Mouse (Mus musculus) hindbrain, embryonic 13.5 days (tissue): ENCODE data around the gene Ruvbl2. TPM values are rescaled to one million over a fixed set of nuclear protein-coding genes. Genes with fewer than 3 reads are reported as not detected.
"Not testable (repeated sequence)": the region's sequence is repeated elsewhere in the genome, so short reads cannot be mapped to it uniquely, and the experiment has no call there.

ENCODE experiments used
- ATAC-seq: fragments of 200-750 bp; cut with Nextera tagmentation; 2 replicates; pipeline ENCODE4 v1.8.0; 2017; ENCODE audit warnings: moderate TSS enrichment; ENCODE audit not compliant: low FRiP score
- H3K27ac ChIP-seq: fragments of 300-500 bp; sonication (generic); 2 replicates; pipeline ENCODE4 v1.5.1; 2015; ENCODE audit warnings: inconsistent platforms, mild to moderate bottlenecking, moderate library complexity
- H3K27me3 ChIP-seq: fragments of 300-500 bp; sonication (generic); 2 replicates; pipeline ENCODE4 v1.6.1; 2015; ENCODE audit warnings: mild to moderate bottlenecking, inconsistent platforms
- H3K36me3 ChIP-seq: fragments of 300-500 bp; sonication (generic); 2 replicates; pipeline ENCODE4 v1.6.1; 2015; ENCODE audit warnings: mild to moderate bottlenecking, inconsistent platforms
- H3K4me1 ChIP-seq: fragments of 300-500 bp; sonication (generic); replicated peaks from 2 replicates; pipeline ENCODE4 v1.6.1; 2015; ENCODE audit warnings: inconsistent platforms
- H3K4me2 ChIP-seq: fragments of 300-500 bp; sonication (generic); 2 replicates; pipeline ENCODE4 v1.6.1; 2015; ENCODE audit warnings: inconsistent platforms, mild to moderate bottlenecking, moderate library complexity
- H3K4me3 ChIP-seq: fragments of 300-500 bp; sonication (generic); 2 replicates; pipeline ENCODE4 v1.5.1; 2015; ENCODE audit warnings: mild to moderate bottlenecking, inconsistent platforms
- H3K9ac ChIP-seq: fragments of 300-500 bp; sonication (generic); 2 replicates; pipeline ENCODE4 v1.6.1; 2015; ENCODE audit warnings: mild to moderate bottlenecking, inconsistent platforms
- H3K9me3 ChIP-seq: fragments of 300-500 bp; sonication (generic); 2 replicates; pipeline ENCODE4 v1.6.1; 2016; ENCODE audit warnings: inconsistent platforms
- WGBS: fragments of 180-500 bp; shearing (Covaris S2); methylation state at CpG from one replicate; pipeline ENCODE4 v1.1.7; 2015; 5-methylcytosine and 5-hydroxymethylcytosine counted together
- polyA plus RNA-seq: library from polyadenylated mRNA; unstranded; fragments of >200 nt; fragmentation: Nextera tagmentation; extraction: Ambion mirVana; gene quantifications from 2 replicates; pipeline ENCODE4 v1.2.1, GENCODE M21; 2015

Gene Ruvbl2
- polyA plus RNA-seq, 1 experiment from 2014 or later: 110 TPM

GRCm38 (mm10) chr7:45467090-45467670 lies 29.3 kb upstream of the Ruvbl2 start:
- peak overlapping the region; percentile 78 for H3K4me3 ChIP-seq
- no peak overlapping the region for H3K27ac ChIP-seq
- no peaks in the 10 kb centered on the region for H3K9me3 ChIP-seq
- peaks cover 26% of the 10 kb centered on the region for H3K4me1 ChIP-seq
- H3K36me3 ChIP-seq: peaks cover 33% of the 10 kb centered on the region
- no peak; the same call in 1 of the 2 replicates for ATAC-seq
- 37% methylated on average over 7 of the region's 7 CpGs for WGBS
- H3K4me2 ChIP-seq: peak overlapping the region; percentile 96
- H3K27me3 ChIP-seq: no peaks in the 10 kb centered on the region
- peak overlapping the region; percentile 58; the same call in 1 of the 2 replicates for H3K9ac ChIP-seq

GRCm38 (mm10) chr7:45466283-45467089 lies 28.6 kb upstream of the Ruvbl2 start, which contains the start of gene Bax:
Bax (minus strand) TSS chr7:45466898.
- peak; percentile 79 for ATAC-seq
- peak within 1 kb of the TSS; percentile 98 for H3K9ac ChIP-seq
- peaks cover 31% of the 10 kb centered on the region for H3K4me1 ChIP-seq
- WGBS: under 1% methylated on average over 41 of the region's 58 CpGs
- peak within 1 kb of the TSS; percentile 85 for H3K27ac ChIP-seq
- H3K9me3 ChIP-seq: no peaks in the 10 kb centered on the region
- peak within 1 kb of the TSS; percentile 96 for H3K4me2 ChIP-seq
- peaks cover 33% of the 10 kb centered on the region for H3K36me3 ChIP-seq
- no peaks in the 10 kb centered on the region for H3K27me3 ChIP-seq
- H3K4me3 ChIP-seq: peak within 1 kb of the TSS; percentile 78

GRCm38 (mm10) chr7:45465549-45465948 lies 27.7 kb upstream of the Ruvbl2 start:
- Histone ChIP-seq H3K9ac (peak overlapping the region; percentile 98), H3K27me3 (no peaks in the 10 kb centered on the region), H3K4me2 (peak overlapping the region; percentile 96), H3K4me1 (peaks cover 39% of the 10 kb centered on the region), H3K27ac (no peak overlapping the region), H3K9me3 (no peaks in the 10 kb centered on the region), H3K4me3 (peak overlapping the region; percentile 78), H3K36me3 (peaks cover 33% of the 10 kb centered on the region)
- 0 out of 2 replicates have a peak, but pooled peaks have one; percentile 3 for ATAC-seq
- WGBS: 77% methylated on average over 9 of the region's 9 CpGs

GRCm38 (mm10) chr7:45465112-45465511 lies 27.2 kb upstream of the Ruvbl2 start:
- ATAC-seq: no peak
- Histone ChIP-seq H3K4me3 (0 out of 2 replicates have a peak overlapping the region, but pooled peaks have one; percentile 78), H3K4me2 (peak overlapping the region; percentile 96; the same call in 1 of the 2 replicates)

GRCm38 (mm10) chr7:45463987-45464778 lies 26.3 kb upstream of the Ruvbl2 start:
- Histone ChIP-seq H3K27ac (no peak overlapping the region), H3K27me3 (no peaks in the 10 kb centered on the region), H3K9ac (no peak overlapping the region), H3K4me2 (no peak overlapping the region), H3K9me3 (no peaks in the 10 kb centered on the region), H3K4me1 (peaks cover 45% of the 10 kb centered on the region), H3K4me3 (no peak overlapping the region), H3K36me3 (peaks cover 33% of the 10 kb centered on the region)
- ATAC-seq: no peak
- 97% methylated on average over 7 of the region's 7 CpGs for WGBS

More at GRCm38 (mm10) chr7:45465112-45465511, 27.2 kb upstream of the Ruvbl2 start:
- H3K36me3 ChIP-seq: peaks cover 33% of the 10 kb centered on the region
- H3K9me3 ChIP-seq: no peaks in the 10 kb centered on the region
- no peaks in the 10 kb centered on the region for H3K27me3 ChIP-seq
- H3K4me1 ChIP-seq: peaks cover 43% of the 10 kb centered on the region
- 0 out of 2 replicates have a peak overlapping the region, but pooled peaks have one; percentile 98 for H3K9ac ChIP-seq
- no peak overlapping the region for H3K27ac ChIP-seq
- 95% methylated on average over 12 of the region's 12 CpGs for WGBS

- H3K4me3 ChIP-seq, ATAC-seq, H3K27ac ChIP-seq, H3K27me3 ChIP-seq, H3K4me2 ChIP-seq, H3K9me3 ChIP-seq, H3K9ac ChIP-seq: not testable (repeated sequence)
- peaks cover 51% of the 10 kb centered on the region for H3K4me1 ChIP-seq
- 74% methylated on average over 4 of the region's 4 CpGs for WGBS
- peaks cover 38% of the 10 kb centered on the region for H3K36me3 ChIP-seq
These were observed 25.0 kb upstream of the Ruvbl2 start for GRCm38 (mm10) chr7:45462868-45463267.

GRCm38 (mm10) chr7:45462325-45462724 lies 24.4 kb upstream of the Ruvbl2 start:
- no peaks in the 10 kb centered on the region for H3K9me3 ChIP-seq
- H3K27me3 ChIP-seq: no peaks in the 10 kb centered on the region
- no peak overlapping the region for H3K27ac ChIP-seq
- no peak overlapping the region for H3K4me3 ChIP-seq
- no peak overlapping the region for H3K9ac ChIP-seq
- H3K4me1 ChIP-seq: peaks cover 56% of the 10 kb centered on the region
- no peak overlapping the region for H3K4me2 ChIP-seq
- WGBS: 91% methylated on average over 4 of the region's 4 CpGs
- peaks cover 44% of the 10 kb centered on the region for H3K36me3 ChIP-seq
- no peak for ATAC-seq

GRCm38 (mm10) chr7:45461781-45462180 lies 23.9 kb upstream of the Ruvbl2 start:
- peaks cover 58% of the 10 kb centered on the region for H3K4me1 ChIP-seq
- H3K36me3 ChIP-seq: peaks cover 49% of the 10 kb centered on the region
- 0 out of 2 replicates have a peak overlapping the region, but pooled peaks have one; percentile 1 for H3K9ac ChIP-seq
- peak overlapping the region; percentile 90 for H3K27ac ChIP-seq
- no peaks in the 10 kb centered on the region for H3K27me3 ChIP-seq
- 92% methylated on average over 4 of the region's 4 CpGs for WGBS
- H3K4me3 ChIP-seq: no peak overlapping the region
- H3K4me2 ChIP-seq: no peak overlapping the region
- no peaks in the 10 kb centered on the region for H3K9me3 ChIP-seq
- no peak for ATAC-seq

- Histone ChIP-seq H3K4me1 (peaks cover 61% of the 10 kb centered on the region), H3K27me3 (no peaks in the 10 kb centered on the region), H3K27ac (peak overlapping the region; percentile 90), H3K9ac (0 out of 2 replicates have a peak overlapping the region, but pooled peaks have one; percentile 1), H3K4me3 (no peak overlapping the region), H3K36me3 (peaks cover 54% of the 10 kb centered on the region), H3K9me3 (no peaks in the 10 kb centered on the region), H3K4me2 (peak overlapping the region; percentile 57; the same call in 1 of the 2 replicates)
- WGBS: 40% methylated on average over 5 of the region's 5 CpGs
- ATAC-seq: no peak
These were observed 23.4 kb upstream of the Ruvbl2 start for GRCm38 (mm10) chr7:45461326-45461725.

- Histone ChIP-seq H3K36me3 (peaks cover 58% of the 10 kb centered on the region), H3K9me3 (no peaks in the 10 kb centered on the region), H3K27me3 (no peaks in the 10 kb centered on the region), H3K4me3 (peak overlapping the region; percentile 86; the same call in 1 of the 2 replicates), H3K27ac (peak overlapping the region; percentile 90), H3K4me2 (peak overlapping the region; percentile 57), H3K4me1 (peaks cover 57% of the 10 kb centered on the region), H3K9ac (peak overlapping the region; percentile 62; the same call in 1 of the 2 replicates)
- no peak for ATAC-seq
- WGBS: 27% methylated on average over 13 of the region's 13 CpGs
These were observed 23.0 kb upstream of the Ruvbl2 start for GRCm38 (mm10) chr7:45460860-45461314.

GRCm38 (mm10) chr7:45460377-45460776 lies 22.5 kb upstream of the Ruvbl2 start:
- H3K36me3 ChIP-seq: peaks cover 59% of the 10 kb centered on the region
- no peaks in the 10 kb centered on the region for H3K27me3 ChIP-seq
- H3K9ac ChIP-seq: peak overlapping the region; percentile 62
- 76% methylated on average over 7 of the region's 7 CpGs for WGBS
- H3K27ac ChIP-seq: peak overlapping the region; percentile 90
- peaks cover 52% of the 10 kb centered on the region for H3K4me1 ChIP-seq
- no peaks in the 10 kb centered on the region for H3K9me3 ChIP-seq
- H3K4me2 ChIP-seq: peak overlapping the region; percentile 57
- peak overlapping the region; percentile 86 for H3K4me3 ChIP-seq
- ATAC-seq: no peak
